Mouse (Mus musculus) layer of hippocampus, postnatal 14 days (tissue): ENCODE measurements around the gene Mrpl1. TPM values are rescaled to one million over a fixed set of nuclear protein-coding genes. Genes with fewer than 3 reads are reported as not detected.

Source experiments
- DNase-seq, 2 experiments: peaks; one replicate each; pipeline ENCODE4 v3.0.0; 2021 to 2022; ENCODE audit warnings: low spot score in 2 of 2, mixed read lengths in 1 of 2
- total RNA-seq, 2 experiments: library from RNA; stranded (reverse); gene quantifications; 2 replicates each; pipeline ENCODE4 v1.2.3; 2021

Mrpl1 gene
- total RNA-seq, 2 experiments from 2014 or later, result 16.4 to 16.7 TPM

DNA sequence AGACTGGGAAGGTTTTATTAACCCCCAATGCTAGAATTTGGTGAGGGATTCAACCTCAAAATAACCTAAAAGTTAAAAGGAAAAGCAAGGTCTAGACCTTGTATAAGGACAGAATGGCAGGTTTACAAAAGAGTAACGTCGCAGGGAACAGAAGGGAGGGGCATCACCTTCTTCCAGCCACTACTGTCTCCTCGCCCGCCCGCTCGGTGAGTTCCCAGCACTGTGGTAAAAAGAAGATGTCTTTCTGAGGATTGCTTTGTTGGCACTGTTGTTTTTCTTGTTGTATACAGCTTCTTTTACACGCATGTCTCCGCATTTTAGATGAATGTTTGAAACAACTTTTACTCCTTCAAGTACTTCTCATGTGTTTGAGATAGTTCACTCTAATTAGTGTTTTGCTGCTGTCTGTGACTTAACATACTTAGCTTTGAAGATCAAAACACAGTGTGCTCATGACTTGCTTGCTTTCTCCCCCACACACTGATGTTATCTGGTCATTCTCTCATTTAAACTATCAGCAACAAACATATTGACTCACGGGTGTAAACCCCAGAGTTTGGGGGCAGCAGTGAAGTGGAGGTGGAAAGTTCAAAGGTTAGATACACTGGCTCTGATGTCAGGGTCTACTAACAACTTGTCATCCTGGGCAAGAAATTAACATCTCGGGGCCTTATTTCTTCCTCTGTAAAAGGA is 7.7 kb upstream of the Mrpl1 start:
- DNase-seq, result no peak

- no peak for DNase-seq
Observed at GRCm38 (mm10) chr5:96206897-96207296, 2.4 kb upstream of the Mrpl1 start.

DNA sequence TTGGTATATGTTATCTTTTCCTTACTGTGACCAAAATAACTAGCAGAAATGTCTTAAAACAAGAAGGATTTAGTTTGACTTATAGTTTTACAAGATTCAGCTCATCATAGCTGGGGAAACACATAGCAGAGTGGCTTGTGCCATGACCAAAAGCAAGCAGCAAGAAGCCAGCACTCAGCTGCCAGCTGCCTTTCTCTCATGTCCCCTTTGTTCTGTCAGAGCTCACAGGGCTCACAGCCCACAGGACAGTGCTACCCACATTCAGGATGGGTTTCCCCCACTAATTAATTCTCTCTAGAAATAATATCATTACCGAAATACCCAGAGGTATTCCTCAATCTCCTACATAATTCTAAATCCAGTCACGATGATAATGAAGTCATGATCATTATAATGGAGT is 1.8 kb upstream of the Mrpl1 start:
- no peak for DNase-seq

GRCm38 (mm10) chr5:96208543-96208942 is 750 bp upstream of the Mrpl1 start:
- DNase-seq, result no peak

DNA sequence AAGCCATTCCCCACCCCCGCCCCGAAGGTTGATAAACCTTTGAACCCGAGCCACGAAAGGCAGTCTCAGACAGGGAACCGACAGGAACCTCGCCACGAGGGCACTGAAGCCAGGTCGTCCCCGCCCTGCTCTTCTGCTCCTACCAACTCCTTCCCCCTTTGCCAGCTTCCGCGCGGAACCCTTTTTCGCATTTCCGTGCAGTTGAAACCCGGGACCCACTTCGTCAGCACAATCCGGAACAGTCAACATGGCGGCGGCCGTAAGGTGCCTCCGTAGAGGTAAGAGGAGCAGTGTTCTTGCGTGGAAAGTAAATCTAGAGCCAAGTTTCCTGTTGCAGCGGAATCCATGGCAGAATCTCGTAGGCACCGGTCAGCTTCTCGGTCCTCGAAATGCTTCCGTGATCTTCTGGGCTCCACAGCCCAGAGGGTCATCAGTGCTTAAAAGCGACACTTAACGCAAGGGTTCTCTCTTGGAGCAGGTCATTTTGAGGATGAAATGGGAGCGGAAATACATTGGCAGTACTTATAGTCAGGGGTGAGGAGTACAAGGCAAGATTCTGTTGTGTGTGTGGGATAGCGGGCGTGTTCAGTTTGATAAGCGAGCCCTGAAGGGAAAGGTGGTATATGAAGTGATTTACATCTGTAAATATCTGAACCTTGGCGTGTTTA is 757 bp downstream of the Mrpl1 start:
- peak; percentile 91 to 95 for DNase-seq

- DNase-seq, result no peak
Observed at GRCm38 (mm10) chr5:96218648-96219047, 9.4 kb downstream of the Mrpl1 start.

DNA sequence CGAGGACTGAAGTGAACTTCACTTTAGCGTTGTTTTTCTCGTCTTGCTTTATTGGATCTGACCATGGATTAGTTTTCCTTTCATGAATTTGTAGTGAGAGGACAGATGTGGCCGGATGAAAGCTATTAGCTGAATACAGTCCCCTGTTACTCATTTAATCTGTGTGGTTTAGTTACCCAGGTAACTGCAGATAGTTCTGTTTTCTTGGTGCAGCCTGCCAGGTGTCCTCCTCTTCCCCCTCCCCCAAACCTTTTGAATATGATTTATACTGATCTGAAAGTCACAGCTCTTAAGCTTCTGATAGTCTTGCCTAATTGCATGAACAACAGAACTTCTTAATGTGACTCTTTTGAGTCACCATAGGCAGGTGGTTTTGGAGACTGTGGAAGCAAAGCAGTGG is 10.2 kb downstream of the Mrpl1 start:
- DNase-seq, result no peak

DNA sequence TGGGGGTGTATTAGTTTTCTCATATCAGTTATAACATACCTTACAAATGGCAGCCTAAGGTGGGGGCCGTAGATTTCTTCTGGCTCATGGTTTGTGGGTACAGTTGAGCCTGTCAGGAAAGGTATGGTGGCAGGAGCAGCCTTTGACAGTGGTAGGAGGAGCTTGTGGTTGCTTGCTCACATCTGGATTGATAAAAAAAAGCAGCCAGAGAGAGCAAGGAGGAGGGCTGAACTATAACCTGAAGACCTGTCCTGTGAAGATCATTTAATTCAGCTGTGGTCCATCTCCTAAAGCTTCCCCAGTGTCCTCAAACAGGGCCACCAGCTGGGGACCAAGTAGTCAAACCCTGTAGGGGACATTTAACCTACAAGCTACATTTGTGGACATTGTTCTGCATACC is 12.0 kb downstream of the Mrpl1 start:
- DNase-seq, result no peak

GRCm38 (mm10) chr5:96221812-96222585 is 12.7 kb downstream of the Mrpl1 start:
- peak; percentile 9 to 22 for DNase-seq

DNA sequence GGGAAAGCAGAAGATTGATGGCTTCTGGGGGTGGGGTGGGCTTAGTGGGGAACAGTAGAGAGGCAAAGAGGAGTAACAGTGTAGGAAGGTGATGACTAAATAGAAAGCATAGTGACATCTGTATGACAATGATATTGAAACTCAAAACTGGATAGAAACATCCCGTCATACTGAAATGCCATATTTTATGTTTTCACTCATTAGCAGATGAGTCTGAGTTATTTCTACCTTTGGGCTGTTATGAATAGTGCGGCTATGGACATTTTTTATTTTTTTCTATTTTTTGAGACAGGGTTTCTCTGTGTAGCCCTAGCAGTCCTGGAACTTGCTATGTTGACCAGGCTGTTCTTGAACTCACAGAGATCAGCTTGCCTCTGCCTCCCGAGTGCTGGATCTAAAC is 13.7 kb downstream of the Mrpl1 start:
- DNase-seq, result no peak

DNA sequence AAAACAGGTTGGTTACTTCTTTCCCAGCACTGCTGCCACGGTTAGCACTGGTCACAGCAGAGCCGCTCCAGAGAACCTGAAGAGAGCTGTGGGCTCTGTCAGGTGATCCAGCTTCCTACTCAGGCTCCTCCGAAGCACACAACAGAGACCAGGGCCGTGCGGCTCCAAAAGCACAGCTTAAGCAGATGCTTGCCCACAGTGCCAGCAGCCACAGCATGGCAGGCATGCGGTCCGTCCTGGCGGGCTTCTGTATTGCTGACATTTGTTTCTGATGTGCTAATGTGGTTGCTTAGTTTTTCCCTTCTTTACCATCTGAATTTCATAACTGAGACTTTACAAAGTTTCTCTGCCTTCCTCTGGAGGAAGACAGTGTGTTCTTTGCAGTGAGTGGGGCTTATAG is 17.2 kb downstream of the Mrpl1 start:
- DNase-seq, result peak; percentile 24 to 40

DNA sequence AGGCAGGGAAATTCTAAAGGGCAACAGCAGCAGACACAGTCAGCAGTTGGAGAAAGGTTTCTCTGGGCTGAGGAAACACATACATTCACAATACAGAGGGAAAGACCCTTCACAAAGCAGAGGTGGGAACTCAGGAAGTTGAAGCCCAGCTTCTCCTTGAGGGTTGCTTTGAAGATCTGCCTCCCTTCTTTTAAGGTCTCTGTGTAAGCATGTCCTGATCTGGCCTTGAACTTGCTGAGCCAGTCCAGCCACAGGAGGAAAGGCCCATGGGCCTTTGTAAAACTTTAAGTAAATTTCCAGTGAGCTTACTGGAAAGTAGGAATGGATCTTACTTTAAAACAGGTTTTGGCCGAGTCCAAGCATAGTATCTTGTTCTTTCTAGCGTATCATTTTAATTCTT is 19.7 kb downstream of the Mrpl1 start:
- DNase-seq, result no peak

- DNase-seq, result no peak
Observed at GRCm38 (mm10) chr5:96238797-96239196, 29.5 kb downstream of the Mrpl1 start.

GRCm38 (mm10) chr5:96240856-96241255 is 31.6 kb downstream of the Mrpl1 start:
- no peak for DNase-seq

- no peak for DNase-seq
Observed at GRCm38 (mm10) chr5:96244511-96244910, 35.2 kb downstream of the Mrpl1 start.

- no peak for DNase-seq
Observed at GRCm38 (mm10) chr5:96253995-96254394, 44.7 kb downstream of the Mrpl1 start.

DNA sequence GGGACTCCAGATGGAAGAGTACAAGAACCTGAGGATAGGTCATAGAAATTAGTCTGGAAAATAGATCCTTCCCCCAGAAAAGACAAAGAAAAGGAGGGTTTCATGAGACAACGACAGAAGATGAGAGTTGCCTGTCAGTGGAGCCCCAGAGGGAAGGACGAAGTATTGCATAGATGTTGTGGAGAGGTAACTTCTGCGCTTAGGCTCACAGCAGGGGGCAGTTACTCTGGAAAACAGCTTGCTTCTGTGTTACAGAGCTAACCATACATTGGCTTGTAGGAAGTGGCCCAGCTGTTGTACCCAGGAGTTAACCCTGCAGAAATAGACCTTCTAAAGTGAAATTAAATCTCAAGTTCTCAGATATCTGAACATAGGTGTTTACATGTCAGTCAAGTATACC is 45.9 kb downstream of the Mrpl1 start:
- DNase-seq, result no peak

DNA sequence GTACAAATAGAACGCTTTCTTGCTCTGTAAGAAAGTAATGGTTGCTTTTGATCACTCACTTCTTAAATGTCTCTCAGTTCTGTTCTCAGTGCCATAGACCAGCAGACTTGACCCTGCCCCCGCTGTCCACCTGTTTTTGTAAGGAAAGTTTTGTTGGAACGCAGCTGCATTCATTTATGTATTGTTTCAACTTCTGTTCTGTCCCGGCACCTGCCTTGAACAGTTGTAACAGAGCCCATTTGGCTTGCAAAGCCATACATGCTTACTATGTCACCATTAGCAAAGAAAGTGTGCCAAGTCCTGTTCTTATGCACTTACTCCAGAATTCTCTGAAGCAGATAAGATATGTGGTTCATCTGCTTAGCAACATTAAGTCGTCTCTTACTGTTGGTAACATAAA is 48.9 kb downstream of the Mrpl1 start:
- no peak for DNase-seq

- DNase-seq, result peak; percentile 58 to 67
Observed at GRCm38 (mm10) chr5:96267017-96267702, 57.9 kb downstream of the Mrpl1 start.

- DNase-seq, result no peak
Observed at GRCm38 (mm10) chr5:96271070-96271469, 61.8 kb downstream of the Mrpl1 start.

DNA sequence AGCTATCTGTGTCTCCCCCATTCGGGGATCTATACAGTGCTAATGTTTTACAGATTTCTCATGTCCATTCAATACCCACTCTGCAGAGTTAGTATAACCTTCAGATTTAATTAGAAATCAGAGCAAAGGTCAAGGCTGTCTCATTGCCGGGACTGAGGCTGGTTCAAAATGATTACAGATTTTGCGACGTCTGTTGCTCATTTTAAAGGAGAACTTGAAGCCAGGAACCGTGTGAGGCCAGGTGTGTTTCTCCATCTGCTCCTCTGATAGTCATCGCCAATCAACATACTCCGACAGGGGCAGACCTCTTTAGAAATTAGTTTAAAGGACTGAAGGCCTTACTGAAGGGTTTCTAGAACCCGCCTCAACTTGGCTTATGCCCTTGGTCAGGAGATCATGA is 96.5 kb downstream of the Mrpl1 start:
- no peak for DNase-seq

DNA sequence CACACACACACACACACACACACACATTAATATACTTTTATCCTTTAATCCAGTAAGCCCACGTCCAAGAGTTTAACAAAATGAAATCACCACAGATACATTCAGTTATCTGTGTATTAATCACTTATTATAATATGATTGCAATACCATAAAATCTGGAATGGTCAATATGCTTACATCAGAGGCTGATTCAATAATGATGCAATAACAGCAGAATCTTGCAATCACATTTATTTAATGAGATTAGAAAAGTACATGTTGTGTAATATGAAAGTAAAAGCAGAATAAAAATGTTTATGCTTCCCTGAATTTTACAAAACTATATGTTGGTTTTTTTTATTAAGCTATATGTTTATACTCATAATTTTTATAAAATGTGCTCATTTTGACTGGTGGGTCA is 97.0 kb downstream of the Mrpl1 start:
- DNase-seq, result no peak
